Mouse (Mus musculus) ovary, adult 18-20 months (tissue): ENCODE measurements around the gene Jmjd6.
A peak's percentile ranks its signal among the peaks of the same experiment; 100 is the strongest.

Source experiments
- DNase-seq: peaks from one replicate; pipeline ENCODE4 v3.0.0; 2022; ENCODE audit warnings: low spot score, mixed read lengths

Gene Jmjd6

GRCm38 (mm10) chr11:116843261-116844233 lies at the start of gene Jmjd6, which contains the start of gene Mettl23:
TSS of gene Jmjd6 (minus strand) at chr11:116843449.
TSS of gene Mettl23 (plus strand) at chr11:116843278.
- peak; percentile 98 for DNase-seq

DNA sequence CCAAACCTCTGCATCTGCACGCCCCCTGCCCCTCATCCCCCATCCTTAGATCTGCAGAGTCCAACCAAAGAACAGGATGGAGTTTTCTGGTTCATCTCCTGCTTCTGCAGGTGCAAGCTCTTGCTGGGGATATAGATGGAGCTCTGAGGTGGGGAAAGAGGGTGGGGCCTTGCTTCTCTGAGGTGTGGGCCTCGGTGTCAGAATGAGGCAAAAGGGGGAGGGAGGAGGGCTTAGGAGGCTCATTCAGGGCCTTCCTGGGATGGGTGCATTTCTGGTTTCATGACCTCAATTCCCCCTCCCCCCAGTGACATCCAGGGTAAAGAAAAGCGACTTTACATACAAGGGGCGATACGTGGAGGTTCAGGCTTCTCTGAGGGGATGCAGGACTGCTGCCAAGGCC lies 43.9 kb upstream of the Jmjd6 start:
- DNase-seq, result no peak

DNA sequence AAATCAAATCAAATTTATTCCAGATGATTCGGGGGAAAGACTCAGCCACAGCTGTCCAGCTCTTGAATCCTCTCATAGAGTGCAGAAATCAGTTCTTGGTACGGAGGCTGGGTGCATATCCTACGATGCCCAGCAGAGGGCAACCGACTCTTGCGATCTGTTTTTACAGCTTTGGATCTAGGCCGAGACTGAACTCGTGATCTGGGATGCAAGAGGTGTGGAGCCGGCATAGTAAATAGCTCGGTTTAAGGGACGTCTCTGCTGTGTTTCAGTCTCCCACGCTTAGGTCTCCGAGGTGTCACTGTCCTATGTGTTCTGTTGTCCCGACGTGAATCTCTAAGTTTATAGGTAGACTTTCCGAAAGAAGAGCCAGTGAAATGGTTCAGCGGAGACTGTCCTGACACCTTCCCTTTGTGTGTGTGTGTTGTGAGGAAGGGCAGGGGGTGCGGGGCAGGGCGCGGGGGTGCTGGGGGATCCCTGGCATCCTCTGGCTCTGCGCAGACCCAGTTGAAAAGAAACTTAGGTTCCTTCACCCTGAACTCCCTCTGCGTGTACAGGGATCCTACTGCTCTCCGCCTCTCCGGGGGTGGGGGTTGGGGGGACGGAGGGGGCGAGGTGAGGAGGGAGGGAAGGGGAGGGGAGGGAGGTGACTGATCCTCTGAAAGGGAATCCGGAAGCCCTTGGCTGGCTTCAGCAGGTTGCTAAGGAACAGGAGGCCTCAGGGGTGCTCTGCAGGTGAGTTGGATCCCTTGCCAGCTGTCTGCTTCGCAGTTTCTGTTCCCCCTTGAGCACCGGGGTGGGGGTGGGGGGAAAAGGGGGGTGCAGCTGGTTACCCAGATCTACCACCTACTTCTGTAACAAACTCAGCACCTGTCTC lies 42.3 kb upstream of the Jmjd6 start:
- peak; percentile 45 for DNase-seq

DNA sequence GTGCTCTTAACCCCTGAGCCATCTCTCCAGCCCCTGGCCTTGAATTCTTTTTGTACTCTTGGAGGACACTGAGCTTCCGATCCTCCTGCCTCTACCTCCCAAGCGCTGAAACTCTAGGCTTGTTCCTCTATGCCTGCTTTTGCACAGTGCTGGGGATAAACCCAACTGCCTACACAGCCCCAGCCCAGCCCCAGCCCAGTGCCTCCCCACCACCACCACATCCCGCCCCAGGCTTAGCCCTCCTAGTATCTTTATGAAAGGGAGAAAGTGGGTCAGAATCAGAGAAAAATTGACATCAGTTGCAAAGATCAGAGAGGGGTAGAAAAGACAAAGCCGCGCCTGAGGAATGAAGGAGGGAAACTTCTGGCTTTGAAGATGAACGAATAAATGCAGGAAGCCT lies 40.8 kb upstream of the Jmjd6 start:
- no peak for DNase-seq

- DNase-seq, result no peak
Observed at GRCm38 (mm10) chr11:116882446-116882845, 39.2 kb upstream of the Jmjd6 start.

GRCm38 (mm10) chr11:116881440-116881839 lies 38.2 kb upstream of the Jmjd6 start:
- no peak for DNase-seq

GRCm38 (mm10) chr11:116880839-116881238 lies 37.6 kb upstream of the Jmjd6 start:
- DNase-seq, result no peak

DNA sequence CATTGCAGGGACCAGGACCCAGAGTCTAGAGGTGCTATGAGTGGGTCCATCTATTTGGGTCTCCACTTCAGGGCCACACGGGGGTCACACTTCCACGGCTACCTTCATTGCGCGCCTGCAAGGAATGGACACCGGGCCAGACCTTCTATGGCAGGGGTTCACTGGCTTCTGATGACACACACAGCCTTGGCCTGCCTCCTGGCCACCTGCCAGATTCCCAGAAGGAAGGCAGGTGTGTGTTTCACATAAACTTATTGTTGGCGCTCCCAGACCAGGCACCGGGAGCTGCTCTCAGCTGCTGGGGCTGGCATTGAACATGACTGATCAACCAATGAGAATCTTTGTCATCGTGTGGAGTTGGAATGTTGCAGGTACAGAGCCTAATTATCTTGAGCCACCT lies 35.2 kb upstream of the Jmjd6 start:
- DNase-seq, result no peak

DNA sequence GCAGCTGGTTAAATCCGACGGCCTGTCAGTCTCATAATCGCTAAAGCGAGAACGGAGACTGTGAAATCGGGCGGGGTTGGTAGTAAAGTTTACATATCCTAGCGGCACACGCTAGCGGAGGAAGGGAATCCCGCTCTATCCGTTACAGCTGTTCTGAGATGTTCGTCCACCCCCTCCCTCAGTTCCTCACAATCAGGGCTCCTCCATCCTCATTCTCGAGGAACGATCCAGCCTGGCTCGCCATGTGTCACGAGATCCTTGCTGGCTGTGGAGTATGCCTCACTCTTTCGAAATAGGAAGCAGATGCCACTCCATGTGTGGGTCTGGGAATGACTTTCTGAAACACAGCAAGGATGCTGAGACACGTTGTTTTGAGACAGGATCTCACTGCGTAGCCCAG lies 30.7 kb upstream of the Jmjd6 start:
- DNase-seq, result no peak

GRCm38 (mm10) chr11:116871538-116871937 lies 28.3 kb upstream of the Jmjd6 start:
- DNase-seq, result no peak

DNA sequence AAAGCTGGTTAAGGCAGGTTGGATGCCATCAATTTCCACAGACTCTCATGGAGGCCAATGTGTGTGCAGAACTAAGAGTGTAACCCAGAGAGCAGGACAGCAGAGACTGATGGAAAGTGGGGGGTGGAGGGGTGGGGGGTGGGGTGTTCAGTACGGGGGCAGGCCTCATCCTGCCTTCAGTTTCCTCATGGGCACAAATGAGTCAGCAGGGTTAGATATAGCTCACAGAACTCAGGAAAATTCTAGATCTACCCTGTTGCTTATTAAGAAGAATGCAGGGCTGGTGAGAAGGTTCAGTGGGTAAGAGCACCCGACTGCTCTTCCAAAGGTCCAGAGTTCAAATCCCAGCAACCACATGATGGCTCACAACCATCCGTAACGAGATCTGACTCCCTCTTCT lies 26.4 kb upstream of the Jmjd6 start:
- no peak for DNase-seq

- DNase-seq, result no peak
Observed at GRCm38 (mm10) chr11:116869223-116869622, 26.0 kb upstream of the Jmjd6 start.

- DNase-seq, result no peak
Observed at GRCm38 (mm10) chr11:116868129-116868528, 24.9 kb upstream of the Jmjd6 start.

- DNase-seq, result no peak
Observed at GRCm38 (mm10) chr11:116865945-116866585, 22.8 kb upstream of the Jmjd6 start.

DNA sequence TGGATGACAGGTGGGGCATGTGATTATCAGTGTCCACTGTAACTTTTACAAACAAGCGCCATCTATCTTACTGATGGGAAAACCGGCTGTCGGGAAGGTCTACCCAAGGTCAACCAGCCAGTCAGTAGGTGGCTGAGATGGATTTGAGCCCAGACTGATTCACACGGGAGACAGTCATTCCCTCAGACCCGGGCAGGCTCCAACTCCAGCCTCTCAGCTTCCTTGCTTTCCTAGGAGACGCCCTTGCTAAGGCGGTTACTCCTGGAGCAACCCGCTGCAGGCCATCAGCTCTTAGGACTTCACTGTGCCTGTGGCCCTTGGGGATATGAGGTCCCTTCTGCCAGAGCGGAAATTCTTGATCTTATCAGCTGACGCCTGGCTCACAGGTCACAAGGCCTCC lies 21.2 kb upstream of the Jmjd6 start:
- no peak for DNase-seq

- no peak for DNase-seq
Observed at GRCm38 (mm10) chr11:116857183-116857850, 14.1 kb upstream of the Jmjd6 start.

- DNase-seq, result no peak
Observed at GRCm38 (mm10) chr11:116854279-116854678, 11.0 kb upstream of the Jmjd6 start.

DNA sequence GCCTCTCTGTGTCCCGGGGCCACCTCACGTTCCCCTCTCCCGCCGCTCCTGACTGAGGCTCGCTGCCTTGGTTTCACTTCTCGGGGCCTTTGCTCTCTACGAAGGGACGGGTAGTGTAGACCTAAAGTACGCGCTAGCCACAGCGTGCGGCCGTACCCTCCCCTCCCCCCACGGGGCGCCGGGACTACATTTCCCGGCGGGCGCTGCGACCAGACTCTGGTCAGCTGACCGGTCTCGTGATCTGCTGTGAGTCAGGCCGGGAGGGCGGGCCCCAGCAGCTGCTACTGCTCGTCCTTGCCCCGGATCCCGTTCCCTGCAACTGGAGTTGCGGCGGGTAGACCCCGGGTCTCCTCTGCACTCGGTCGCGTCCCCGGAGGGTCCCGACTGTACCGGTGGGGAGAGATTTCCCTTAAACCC lies 10.3 kb upstream of the Jmjd6 start:
- DNase-seq, result peak; percentile 94

- DNase-seq, result peak; percentile 92
Observed at GRCm38 (mm10) chr11:116852891-116853511, 9.8 kb upstream of the Jmjd6 start, which contains the start of gene Srsf2. TSS of gene Srsf2 (minus strand) at chr11:116853094.

DNA sequence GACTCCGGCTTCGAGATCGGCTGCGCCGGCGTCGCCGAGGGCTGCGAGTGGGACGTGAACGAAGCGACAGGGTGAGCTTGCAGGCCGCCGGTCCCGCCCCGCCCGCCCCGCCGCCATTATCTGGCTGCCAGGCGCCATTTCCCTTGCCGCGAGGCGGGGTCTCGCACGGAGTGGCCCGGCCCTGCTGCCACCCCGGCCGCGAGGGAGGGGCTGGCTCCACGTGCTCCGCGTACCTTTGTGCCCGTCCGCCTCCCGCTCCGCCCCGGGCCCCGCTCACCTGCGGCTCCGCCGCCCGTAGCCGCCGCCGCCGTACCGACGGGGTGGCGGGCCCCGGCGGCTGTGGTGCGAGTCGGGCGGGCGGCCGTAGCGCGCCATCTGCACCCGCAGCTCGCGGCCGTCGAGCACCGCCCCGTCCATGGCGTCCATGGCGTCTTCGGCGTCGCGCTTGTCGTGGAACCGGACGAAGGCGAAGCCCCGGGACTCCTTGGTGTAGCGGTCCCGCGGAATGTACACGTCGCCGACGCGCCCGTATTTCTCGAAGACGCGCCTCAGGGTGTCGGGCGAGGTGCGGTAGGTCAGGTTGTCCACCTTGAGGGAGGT lies 9.1 kb upstream of the Jmjd6 start, which contains the start of gene Mfsd11:
Gene Mfsd11 (plus strand): TSS at position 150 of the 600 bp plus-strand sequence.
- DNase-seq, result peak; percentile 70
